Mouse (Mus musculus) common myeloid progenitor, adult 5-6 weeks (primary cell): ENCODE results near the gene Brms1. TPM values are rescaled to one million over a fixed set of nuclear protein-coding genes. Genes with fewer than 3 reads are reported as not detected.
"Not testable (repeated sequence)": the region's sequence is repeated elsewhere in the genome, so short reads cannot be mapped to it uniquely, and the experiment has no call there.

ENCODE experiments used
- ATAC-seq: replicated peaks from 2 replicates; pipeline ENCODE4 v1.8.0; 2016; ENCODE audit warnings: low read depth, mild to moderate bottlenecking, moderate TSS enrichment, inconsistent platforms; ENCODE audit not compliant: poor library complexity, severe bottlenecking
- total RNA-seq: library from RNA; stranded (forward); fragments of 200-1000, 187-1606 nt; gene quantifications from 2 replicates; pipeline ENCODE4 v1.2.3, GENCODE M21; 2017

The Brms1 gene
- total RNA-seq: 27.8 and 28.5 TPM in 2 replicates

- peak; percentile 77 for ATAC-seq
Measured at GRCm38 (mm10) chr19:5040862-5041523, at the start of gene Brms1. TSS of gene Brms1 (plus strand) at chr19:5041354.

GRCm38 (mm10) chr19:4992371-4992770, 48.8 kb upstream of the Brms1 start:
- no peak for ATAC-seq

GRCm38 (mm10) chr19:4992904-4993303, 48.2 kb upstream of the Brms1 start:
- ATAC-seq: peak; percentile 69

- ATAC-seq: no peak
Measured at GRCm38 (mm10) chr19:4994043-4994442, 47.1 kb upstream of the Brms1 start.

GRCm38 (mm10) chr19:4999445-5000140, 41.6 kb upstream of the Brms1 start:
- 0 out of 2 replicates have a peak, but pooled peaks have one; percentile 18 for ATAC-seq

- peak; percentile 87 for ATAC-seq
Measured at GRCm38 (mm10) chr19:5001666-5002406, 39.3 kb upstream of the Brms1 start.

- ATAC-seq: not testable (repeated sequence)
Measured at GRCm38 (mm10) chr19:5003644-5004043, 37.5 kb upstream of the Brms1 start.

GRCm38 (mm10) chr19:5004925-5005324, 36.2 kb upstream of the Brms1 start:
- no peak for ATAC-seq

- ATAC-seq: no peak
Measured at GRCm38 (mm10) chr19:5013138-5013537, 28.0 kb upstream of the Brms1 start.

- ATAC-seq: peak; percentile 73
Measured at GRCm38 (mm10) chr19:5014961-5015398, 26.2 kb upstream of the Brms1 start.

GRCm38 (mm10) chr19:5016221-5016742, 24.9 kb upstream of the Brms1 start:
- ATAC-seq: no peak

- ATAC-seq: peak; percentile 79
Measured at GRCm38 (mm10) chr19:5016782-5017181, 24.4 kb upstream of the Brms1 start.

- ATAC-seq: no peak
Measured at GRCm38 (mm10) chr19:5017611-5018010, 23.5 kb upstream of the Brms1 start.

GRCm38 (mm10) chr19:5018191-5018590, 23.0 kb upstream of the Brms1 start:
- no peak for ATAC-seq

- ATAC-seq: no peak
Measured at GRCm38 (mm10) chr19:5021416-5021815, 19.7 kb upstream of the Brms1 start.

- peak; percentile 97 for ATAC-seq
Measured at GRCm38 (mm10) chr19:5023621-5024479, 17.3 kb upstream of the Brms1 start, which contains the start of gene Slc29a2. TSS of gene Slc29a2 (plus strand) at chr19:5023860.

GRCm38 (mm10) chr19:5026111-5026510, 15.0 kb upstream of the Brms1 start:
- ATAC-seq: no peak

GRCm38 (mm10) chr19:5032686-5033085, 8.5 kb upstream of the Brms1 start:
- ATAC-seq: no peak

GRCm38 (mm10) chr19:5036577-5036976, 4.6 kb upstream of the Brms1 start:
- ATAC-seq: no peak
